Mouse (Mus musculus): ENCODE results near the gene Tigar. TPM values are rescaled to one million over a fixed set of nuclear protein-coding genes. Genes with fewer than 3 reads are reported as not detected.
A peak's percentile ranks its signal among the peaks of the same experiment; 100 is the strongest.

Tigar gene
- 2.5 and 2.8 TPM in 2 replicates for polyA plus RNA-seq (2015; fragmentation: Nextera tagmentation; extraction: Ambion mirVana)

- H3K4me3 ChIP-seq (ENCODE audit: low read length) = peak within 1 kb of the TSS; percentile 55
- peak; percentile 99 for ATAC-seq (ENCODE audit: low read depth)
- no peaks in the 10 kb centered on the region for H3K36me3 ChIP-seq (ENCODE audit: control insufficient read depth, insufficient read depth, low read length)
- WGBS = under 1% methylated on average over 37 of the region's 37 CpGs
- H3K27me3 ChIP-seq (ENCODE audit: control insufficient read depth, insufficient read depth, low read depth, low read length) = no peaks in the 10 kb centered on the region
- peak within 1 kb of the TSS; percentile 53 for H3K9ac ChIP-seq (ENCODE audit: low read length)
- H3K27ac ChIP-seq (ENCODE audit: low read length) = no peak within 1 kb of the TSS
- peak within 1 kb of the TSS; percentile 84 for H3K4me2 ChIP-seq (ENCODE audit: low read depth, low read length)
- no peaks in the 10 kb centered on the region for H3K9me3 ChIP-seq (ENCODE audit: control insufficient read depth, low read length)
- peaks cover 6% of the 10 kb centered on the region for H3K4me1 ChIP-seq (replicated peaks; ENCODE audit: control insufficient read depth, insufficient read depth, low read length)
Observed at GRCm38 (mm10) chr6:127109402-127109930, at the start of gene Tigar. Tigar (minus strand) TSS chr6:127109557.

GRCm38 (mm10) chr6:127157321-127157720, 48.0 kb upstream of the Tigar start:
- H3K27ac ChIP-seq (ENCODE audit: low read length) = no peak overlapping the region
- no peak overlapping the region for H3K9ac ChIP-seq (ENCODE audit: low read length)
- no peaks in the 10 kb centered on the region for H3K9me3 ChIP-seq (ENCODE audit: control insufficient read depth, low read length)
- no peak overlapping the region for H3K4me3 ChIP-seq (ENCODE audit: low read length)
- H3K4me1 ChIP-seq (replicated peaks; ENCODE audit: control insufficient read depth, insufficient read depth, low read length) = peaks cover 23% of the 10 kb centered on the region
- no peak for ATAC-seq (ENCODE audit: low read depth)
- H3K4me2 ChIP-seq (ENCODE audit: low read depth, low read length) = no peak overlapping the region
- peaks cover 9% of the 10 kb centered on the region for H3K27me3 ChIP-seq (ENCODE audit: control insufficient read depth, insufficient read depth, low read depth, low read length)
- H3K36me3 ChIP-seq (ENCODE audit: control insufficient read depth, insufficient read depth, low read length) = no peaks in the 10 kb centered on the region
- 42% methylated on average over 1 of the region's 1 CpGs for WGBS

DNA sequence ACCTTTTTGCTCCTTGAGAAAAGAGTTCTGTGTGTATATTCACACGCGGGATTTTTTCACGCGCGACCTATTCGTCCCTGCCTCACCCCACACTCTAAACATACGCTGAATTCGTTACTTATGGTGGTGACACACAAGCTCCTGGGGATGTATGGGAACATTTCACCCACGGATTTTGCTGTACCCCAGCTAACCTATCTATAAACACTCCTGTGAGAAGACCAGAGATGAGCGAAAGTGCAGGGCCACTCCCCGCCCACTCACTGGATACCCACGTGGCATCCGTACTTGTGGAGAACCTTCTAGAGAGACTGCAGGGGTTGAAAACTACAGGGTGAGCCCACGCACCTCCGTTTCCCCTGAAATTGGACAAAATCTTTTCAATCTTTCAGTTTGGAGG, 46.1 kb upstream of the Tigar start:
- H3K4me1 ChIP-seq (replicated peaks; ENCODE audit: control insufficient read depth, insufficient read depth, low read length) = peaks cover 33% of the 10 kb centered on the region
- H3K27me3 ChIP-seq (ENCODE audit: control insufficient read depth, insufficient read depth, low read depth, low read length) = peaks cover 9% of the 10 kb centered on the region
- H3K4me2 ChIP-seq (ENCODE audit: low read depth, low read length) = peak overlapping the region; percentile 61
- peak overlapping the region; percentile 81 for H3K4me3 ChIP-seq (ENCODE audit: low read length)
- H3K9ac ChIP-seq (ENCODE audit: low read length) = peak overlapping the region; percentile 67
- WGBS = under 1% methylated on average over 15 of the region's 15 CpGs
- no peak for ATAC-seq (ENCODE audit: low read depth)
- no peaks in the 10 kb centered on the region for H3K9me3 ChIP-seq (ENCODE audit: control insufficient read depth, low read length)
- no peaks in the 10 kb centered on the region for H3K36me3 ChIP-seq (ENCODE audit: control insufficient read depth, insufficient read depth, low read length)
- H3K27ac ChIP-seq (ENCODE audit: low read length) = peak overlapping the region; percentile 64

- Histone ChIP-seq H3K9me3 (ENCODE audit: control insufficient read depth, low read length) (no peaks in the 10 kb centered on the region), H3K27me3 (ENCODE audit: control insufficient read depth, insufficient read depth, low read depth, low read length) (peaks cover 9% of the 10 kb centered on the region), H3K4me1 (replicated peaks; ENCODE audit: control insufficient read depth, insufficient read depth, low read length) (peaks cover 33% of the 10 kb centered on the region), H3K4me3 (ENCODE audit: low read length) (peak overlapping the region; percentile 81), H3K4me2 (ENCODE audit: low read depth, low read length) (peak overlapping the region; percentile 61), H3K9ac (ENCODE audit: low read length) (peak overlapping the region; percentile 67), H3K27ac (ENCODE audit: low read length) (peak overlapping the region; percentile 93), H3K36me3 (ENCODE audit: control insufficient read depth, insufficient read depth, low read length) (no peaks in the 10 kb centered on the region)
- WGBS = under 1% methylated on average over 30 of the region's 34 CpGs
- peak; percentile 47 for ATAC-seq (ENCODE audit: low read depth)
Observed at GRCm38 (mm10) chr6:127154708-127155268, 45.4 kb upstream of the Tigar start.

GRCm38 (mm10) chr6:127153972-127154707, 44.8 kb upstream of the Tigar start:
- ATAC-seq (ENCODE audit: low read depth) = no peak
- WGBS = under 1% methylated on average over 30 of the region's 30 CpGs
- Histone ChIP-seq H3K4me3 (ENCODE audit: low read length) (peak overlapping the region; percentile 81), H3K4me2 (ENCODE audit: low read depth, low read length) (peak overlapping the region; percentile 61), H3K9me3 (ENCODE audit: control insufficient read depth, low read length) (no peaks in the 10 kb centered on the region), H3K36me3 (ENCODE audit: control insufficient read depth, insufficient read depth, low read length) (no peaks in the 10 kb centered on the region), H3K27ac (ENCODE audit: low read length) (peak overlapping the region; percentile 93), H3K9ac (ENCODE audit: low read length) (peak overlapping the region; percentile 67), H3K27me3 (ENCODE audit: control insufficient read depth, insufficient read depth, low read depth, low read length) (peaks cover 9% of the 10 kb centered on the region), H3K4me1 (replicated peaks; ENCODE audit: control insufficient read depth, insufficient read depth, low read length) (peaks cover 33% of the 10 kb centered on the region)

- peak overlapping the region; percentile 93 for H3K27ac ChIP-seq (ENCODE audit: low read length)
- under 1% methylated on average over 27 of the region's 28 CpGs for WGBS
- peak overlapping the region; percentile 81 for H3K4me3 ChIP-seq (ENCODE audit: low read length)
- peak overlapping the region; percentile 61 for H3K4me2 ChIP-seq (ENCODE audit: low read depth, low read length)
- peaks cover 37% of the 10 kb centered on the region for H3K4me1 ChIP-seq (replicated peaks; ENCODE audit: control insufficient read depth, insufficient read depth, low read length)
- H3K36me3 ChIP-seq (ENCODE audit: control insufficient read depth, insufficient read depth, low read length) = no peaks in the 10 kb centered on the region
- peak overlapping the region; percentile 67 for H3K9ac ChIP-seq (ENCODE audit: low read length)
- peaks cover 9% of the 10 kb centered on the region for H3K27me3 ChIP-seq (ENCODE audit: control insufficient read depth, insufficient read depth, low read depth, low read length)
- no peaks in the 10 kb centered on the region for H3K9me3 ChIP-seq (ENCODE audit: control insufficient read depth, low read length)
- ATAC-seq (ENCODE audit: low read depth) = peak; percentile 3; the same call in 1 of the 2 replicates
Observed at GRCm38 (mm10) chr6:127153296-127153800, 44.0 kb upstream of the Tigar start.

DNA sequence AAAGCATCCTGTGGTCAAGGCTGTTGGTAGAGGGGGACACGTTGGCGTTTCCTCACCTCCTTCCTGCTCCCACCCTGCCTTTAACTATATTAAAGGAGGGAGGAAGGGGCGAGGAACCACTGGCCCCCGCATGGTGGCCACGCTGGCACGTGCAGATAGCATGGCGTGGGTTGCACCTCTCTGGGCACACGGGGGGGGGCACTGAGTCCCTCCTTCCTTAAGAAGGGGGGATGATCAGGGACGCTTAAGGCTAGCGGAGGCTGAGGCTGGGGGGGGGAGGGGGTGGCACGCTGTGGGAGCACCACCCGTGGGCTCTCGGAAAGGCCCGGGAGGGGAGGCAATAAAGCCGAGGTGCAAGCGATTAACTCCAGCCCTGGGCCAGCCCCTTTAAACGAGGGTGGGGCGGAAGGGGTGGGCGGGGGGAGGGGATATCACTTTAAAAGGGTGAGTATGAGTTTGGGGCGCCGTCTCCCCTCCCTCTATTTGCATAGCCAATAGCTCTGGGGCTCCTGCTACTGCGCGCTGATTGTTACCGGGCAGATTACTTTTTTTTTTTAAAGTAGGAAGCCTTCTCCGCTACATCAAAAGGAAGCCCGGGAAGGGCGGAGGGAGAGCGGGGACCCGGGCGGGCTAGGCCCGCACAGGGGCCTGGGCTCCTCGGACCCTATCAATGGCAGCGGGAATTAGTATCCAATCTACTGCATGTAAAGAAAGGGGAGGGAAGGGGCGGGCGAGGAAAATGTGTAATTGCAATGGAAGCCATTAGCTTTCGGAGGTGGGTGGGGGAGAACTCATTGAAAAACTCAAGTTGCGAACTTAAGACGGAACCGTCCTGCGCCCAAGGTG, 43.0 kb upstream of the Tigar start, which contains the start of gene Ccnd2:
Ccnd2 (minus strand) TSS at position 88 of the 846 bp plus-strand sequence.
- peak; percentile 77 for ATAC-seq (ENCODE audit: low read depth)
- Histone ChIP-seq H3K9me3 (ENCODE audit: control insufficient read depth, low read length) (no peaks in the 10 kb centered on the region), H3K27me3 (ENCODE audit: control insufficient read depth, insufficient read depth, low read depth, low read length) (peaks cover 4% of the 10 kb centered on the region), H3K4me3 (ENCODE audit: low read length) (peak within 1 kb of the TSS; percentile 81), H3K9ac (ENCODE audit: low read length) (peak within 1 kb of the TSS; percentile 67), H3K4me2 (ENCODE audit: low read depth, low read length) (peak within 1 kb of the TSS; percentile 61), H3K36me3 (ENCODE audit: control insufficient read depth, insufficient read depth, low read length) (no peaks in the 10 kb centered on the region), H3K27ac (ENCODE audit: low read length) (peak within 1 kb of the TSS; percentile 93), H3K4me1 (replicated peaks; ENCODE audit: control insufficient read depth, insufficient read depth, low read length) (peaks cover 42% of the 10 kb centered on the region)
- under 1% methylated on average over 39 of the region's 40 CpGs for WGBS

GRCm38 (mm10) chr6:127151565-127152105, 42.3 kb upstream of the Tigar start:
- Histone ChIP-seq H3K4me2 (ENCODE audit: low read depth, low read length) (peak overlapping the region; percentile 61), H3K27ac (ENCODE audit: low read length) (peak overlapping the region; percentile 93), H3K4me1 (replicated peaks; ENCODE audit: control insufficient read depth, insufficient read depth, low read length) (peaks cover 49% of the 10 kb centered on the region), H3K9ac (ENCODE audit: low read length) (peak overlapping the region; percentile 65), H3K27me3 (ENCODE audit: control insufficient read depth, insufficient read depth, low read depth, low read length) (no peaks in the 10 kb centered on the region), H3K4me3 (ENCODE audit: low read length) (peak overlapping the region; percentile 81), H3K36me3 (ENCODE audit: control insufficient read depth, insufficient read depth, low read length) (0 out of 2 replicates have a peak, but pooled peaks cover 4% of the 10 kb centered on the region), H3K9me3 (ENCODE audit: control insufficient read depth, low read length) (no peaks in the 10 kb centered on the region)
- peak; percentile 1; the same call in 1 of the 2 replicates for ATAC-seq (ENCODE audit: low read depth)
- under 1% methylated on average over 29 of the region's 29 CpGs for WGBS
